9 mouse cellular contexts compared by ENCODE assay signal in the genomic region with DNA sequence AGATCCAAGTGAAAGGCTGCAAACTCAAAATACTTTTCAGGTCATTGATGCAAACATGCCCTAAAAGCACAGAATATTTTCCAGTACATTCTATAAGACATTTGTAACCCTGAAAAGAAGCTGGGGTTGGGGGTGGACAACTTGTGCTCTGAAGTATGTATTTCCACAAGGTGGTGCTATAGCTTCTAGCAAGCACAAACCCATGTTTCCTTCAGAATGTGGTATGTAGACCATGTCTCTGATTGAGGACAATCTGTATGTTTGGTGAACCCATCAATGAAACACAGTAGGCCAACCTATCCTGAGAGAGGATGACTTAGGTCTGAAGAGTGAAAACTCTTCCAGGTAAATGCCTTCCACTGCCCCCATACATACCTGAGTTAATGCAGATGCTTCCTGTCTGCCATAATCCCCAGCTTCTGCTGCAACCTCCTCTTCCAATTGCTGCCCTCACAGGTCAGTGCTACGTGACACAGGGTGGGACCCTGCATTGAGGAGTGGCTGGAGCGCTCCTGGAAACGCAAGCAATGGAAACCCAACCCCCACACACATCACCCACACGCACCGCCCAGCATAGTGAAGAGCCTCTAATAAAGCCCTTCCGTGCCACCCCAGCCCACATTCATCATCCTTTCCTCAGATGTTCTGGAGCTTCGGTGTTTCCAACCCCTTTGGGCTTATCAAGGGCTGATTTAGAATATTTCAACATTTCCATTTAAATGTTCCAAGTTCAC. TPM values are rescaled to one million over a fixed set of nuclear protein-coding genes. Genes with fewer than 3 reads are reported as not detected.
DNase-seq lines count a peak whose midpoint lies in the region; ATAC-seq lines count a peak whose summit lies in the region.
"Had no signal": no experiment of that assay in that cellular context is flagged by ENCODE, and none has a peak within 500 bp of the region (broad histone marks: within the 10 kb centered on the region; RNA-seq: fewer than 3 reads in every experiment).

No protein-coding gene starts in this region.

- no peak for DNase-seq in frontal cortex, postnatal 10 days (ENCODE audit: low spot score in 2 of 2)
- peak; percentile 69 for DNase-seq in 3T3-L1 (ENCODE audit: low read depth, low spot score)
- peak; percentile 63 for DNase-seq in NIH3T3 (ENCODE audit: low read depth)
- DNase-seq in kidney, adult 9 months, result peak; percentile 51
- no peak for DNase-seq in spleen, adult 12 weeks (ENCODE audit: low spot score)
- DNase-seq in adrenal gland, postnatal 10 days, result no peak
- no peak for DNase-seq in testis, postnatal 14 days (ENCODE audit: low spot score)
- DNase-seq: thymus, postnatal 25 days had no signal

- peak; percentile 91 for ATAC-seq in frontal cortex, adult (ENCODE audit: low TSS enrichment)

RNA-seq across cellular contexts. Expression of a gene that starts 11.0 kb away (rescaled TPM):
- 10 to 100 TPM; 11.6 to 15.4 TPM for total RNA-seq in adrenal gland, postnatal 10 days (2021)

RNA-seq across cellular contexts. Expression of a gene that starts 23.0 kb away (rescaled TPM):
- not detected for total RNA-seq in adrenal gland, postnatal 10 days (2021)

RNA-seq across cellular contexts. Expression of a gene that starts 41.5 kb away (rescaled TPM):
- total RNA-seq in adrenal gland, postnatal 10 days (2021), result not detected

RNA-seq across cellular contexts. Expression of a gene that starts 55.0 kb away (rescaled TPM):
- not detected for total RNA-seq in adrenal gland, postnatal 10 days (2021)

RNA-seq across cellular contexts. Expression of a gene that starts 57.4 kb away (rescaled TPM):
- total RNA-seq in adrenal gland, postnatal 10 days (2021), result not detected

Comparison
In these comparisons a context has a peak if more than half of its experiments do, and no peak if none do; other contexts are left out.
1. DNase-seq: peak in 3T3-L1 (single experiment), NIH3T3 (single experiment) and kidney, adult 9 months (single experiment); none in frontal cortex, postnatal 10 days (0 of 2), spleen, adult 12 weeks (single experiment), adrenal gland, postnatal 10 days (single experiment) and testis, postnatal 14 days (single experiment).